Mouse (Mus musculus): ENCODE data around the gene Krt87. TPM values are rescaled to one million over a fixed set of nuclear protein-coding genes. Genes with fewer than 3 reads are reported as not detected.

Krt87 gene
- 0.09 TPM in 1 of 2 replicates, not detected in the other for polyA plus RNA-seq (2021; fragmentation: Nextera tagmentation)
- long read RNA-seq, experiment 1 = 0 reads
- long read RNA-seq, experiment 2 = 0 reads

DNA sequence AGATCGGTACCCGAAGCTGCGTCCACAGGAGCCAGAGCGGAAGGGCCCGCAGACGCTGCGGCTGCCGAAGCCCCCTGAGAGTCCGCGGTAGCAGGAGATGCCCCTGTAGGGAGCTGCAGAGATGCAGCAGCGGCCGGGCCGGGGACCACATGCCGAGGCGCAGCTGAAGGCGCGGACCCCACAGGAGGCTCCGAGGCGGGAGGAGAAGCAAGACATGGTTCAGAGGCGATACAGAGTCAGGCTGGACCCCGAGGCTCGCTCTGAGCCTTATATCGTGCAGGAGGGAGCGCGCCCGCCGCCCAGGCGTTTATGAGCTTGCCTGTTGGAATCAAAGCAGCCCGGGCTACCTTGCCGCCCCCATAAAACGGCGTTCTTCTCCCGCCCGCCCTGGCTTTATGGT lies at the start of gene Krt87:
TSS of gene Krt87 (minus strand) at position 250 of the 400 bp plus-strand sequence.

DNA sequence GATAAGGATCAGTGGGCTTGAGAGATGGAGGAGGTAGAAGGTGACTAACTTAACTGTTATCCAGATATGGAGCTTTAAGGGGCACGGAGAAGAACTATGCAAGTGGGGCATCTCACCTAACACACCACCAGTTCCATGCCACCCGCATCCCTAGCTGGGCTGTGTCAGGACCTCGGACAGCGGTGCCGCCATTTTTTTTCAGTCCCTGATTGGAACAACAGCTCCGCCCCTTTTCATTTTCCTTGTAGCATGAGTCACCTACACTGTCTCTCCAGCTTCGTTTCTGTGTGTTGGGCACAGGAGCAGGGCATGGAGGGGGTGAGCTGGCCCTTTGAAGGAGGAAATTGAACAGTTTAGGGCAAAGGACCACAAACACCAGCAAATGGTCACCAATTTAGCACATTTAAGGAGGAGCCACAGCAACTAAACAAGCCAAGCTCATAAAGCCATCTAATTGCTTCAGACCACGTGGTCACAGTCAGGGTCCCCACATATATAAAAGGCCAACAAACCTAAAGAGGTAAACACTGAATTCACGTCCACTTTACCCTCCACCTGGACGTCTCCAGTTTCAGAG lies 34.4 kb upstream of the Krt87 start, which contains the start of gene Krt86:
TSS of gene Krt86 (plus strand) at position 527 of the 577 bp plus-strand sequence.

DNA sequence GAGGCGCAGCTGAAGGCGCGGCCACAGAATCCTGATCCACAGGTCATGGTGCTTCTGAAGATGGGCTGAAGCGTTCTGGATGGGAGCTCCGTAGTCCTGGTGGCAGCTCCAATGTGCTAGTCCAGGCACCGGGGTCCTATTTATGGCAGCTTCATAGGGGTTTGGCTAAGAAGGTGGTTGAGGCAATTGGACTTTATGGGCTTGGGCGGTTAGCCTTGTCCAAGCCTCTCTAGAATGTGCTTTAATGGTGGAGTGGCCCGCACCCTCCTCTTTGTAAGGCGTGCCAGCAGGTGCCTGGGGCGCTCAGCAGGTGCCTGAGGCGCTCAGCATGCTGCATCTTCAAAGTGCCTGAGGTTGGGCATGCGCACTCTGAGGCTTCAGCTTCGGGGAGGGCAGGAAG lies 25.0 kb upstream of the Krt87 start, which contains the start of gene Krt81:
TSS of gene Krt81 (minus strand) at position 101 of the 400 bp plus-strand sequence.

DNA sequence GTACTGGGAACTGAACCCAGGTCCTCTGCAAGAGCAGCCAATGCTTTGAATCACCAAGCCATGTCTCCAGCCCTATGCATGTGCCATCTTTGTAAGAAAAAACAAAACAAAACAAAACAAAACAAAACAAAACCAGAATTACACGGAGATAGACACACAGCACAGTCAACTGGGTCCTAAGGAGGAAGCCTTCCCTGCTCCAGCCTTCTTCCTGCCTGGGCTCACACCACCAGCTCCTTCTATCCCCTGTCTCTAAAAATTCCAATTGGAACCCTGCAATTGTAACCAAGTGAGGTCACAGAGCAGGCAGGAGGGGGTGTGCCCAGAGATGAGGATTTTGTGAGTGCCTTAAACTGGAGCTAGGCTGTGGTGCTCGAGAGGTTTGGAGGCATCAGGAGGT lies 8.8 kb upstream of the Krt87 start, which contains the start of gene Krt88:
TSS of gene Krt88 (plus strand) at position 301 of the 400 bp plus-strand sequence.

GRCm38 (mm10) chr15:101410775-101411174 lies 27.8 kb downstream of the Krt87 start, which contains the start of gene Krt7:
Gene Krt7, plus strand, starts transcription at chr15:101411043.

Other genes with a start within 250 kb of the Krt87 start
- 5.3 and 56.5 TPM in 2 replicates for gene Grasp, start 214.6 kb downstream of the Krt87 start, polyA plus RNA-seq (2021; fragmentation: Nextera tagmentation)
- 39.6 and 145 TPM in 2 replicates for gene Nr4a1, start 184.5 kb downstream of the Krt87 start, polyA plus RNA-seq (2021; fragmentation: Nextera tagmentation)
- gene Atg101, start 154.5 kb downstream of the Krt87 start, polyA plus RNA-seq (2021; fragmentation: Nextera tagmentation) = 65.5 and 70.6 TPM in 2 replicates
- 0.29 and 0.34 TPM in 2 replicates for gene 6030408B16Rik, start 145.6 kb downstream of the Krt87 start, polyA plus RNA-seq (2021; fragmentation: Nextera tagmentation)
- gene Krt80, start 68.6 kb downstream of the Krt87 start, polyA plus RNA-seq (2021; fragmentation: Nextera tagmentation) = 0.85 and 2.8 TPM in 2 replicates
- 0.04 TPM in 1 of 2 replicates, not detected in the other for gene Krt7, start 27.8 kb downstream of the Krt87 start, polyA plus RNA-seq (2021; fragmentation: Nextera tagmentation)
- gene Krt88, start 8.9 kb upstream of the Krt87 start, polyA plus RNA-seq (2021; fragmentation: Nextera tagmentation) = not detected in 2 replicates
- not detected in 2 replicates for gene Krt81, start 24.9 kb upstream of the Krt87 start, polyA plus RNA-seq (2021; fragmentation: Nextera tagmentation)
- gene Krt86, start 34.7 kb upstream of the Krt87 start, polyA plus RNA-seq (2021; fragmentation: Nextera tagmentation) = not detected in 2 replicates
- gene Krt83, start 52.7 kb upstream of the Krt87 start, polyA plus RNA-seq (2021; fragmentation: Nextera tagmentation) = not detected in 2 replicates
- not detected in 2 replicates for gene Gm49425, start 78.5 kb upstream of the Krt87 start, polyA plus RNA-seq (2021; fragmentation: Nextera tagmentation)
- gene Krt84, start 94.0 kb upstream of the Krt87 start, polyA plus RNA-seq (2021; fragmentation: Nextera tagmentation) = not detected in 2 replicates
- gene Krt82, start 111.9 kb upstream of the Krt87 start, polyA plus RNA-seq (2021; fragmentation: Nextera tagmentation) = not detected in 2 replicates
- gene Krt90, start 124.1 kb upstream of the Krt87 start, polyA plus RNA-seq (2021; fragmentation: Nextera tagmentation) = not detected in 2 replicates
- not detected in 2 replicates for gene Krt75, start 135.1 kb upstream of the Krt87 start, polyA plus RNA-seq (2021; fragmentation: Nextera tagmentation)
- gene Gm5414, start 189.4 kb upstream of the Krt87 start, polyA plus RNA-seq (2021; fragmentation: Nextera tagmentation) = not detected in 2 replicates
- not detected in 2 replicates for gene Gm5478, start 208.6 kb upstream of the Krt87 start, polyA plus RNA-seq (2021; fragmentation: Nextera tagmentation)
- not detected in 2 replicates for gene Krt6b, start 241.5 kb upstream of the Krt87 start, polyA plus RNA-seq (2021; fragmentation: Nextera tagmentation)